Mouse (Mus musculus): ENCODE data around the gene Shisa4.

- TF ChIP-seq CTCF (conservative IDR thresholded peaks at IDR 0.05; ENCODE audit: insufficient read depth, insufficient read length, low read depth, low read length) (no peak), POLR2A (IDR thresholded peaks at IDR 0.05; ENCODE audit: low read depth, low read length) (no peak)
These were observed 24.4 kb upstream of the Shisa4 start for GRCm38 (mm10) chr1:135399466-135399865.

Measured in kidney, adult 2 months (tissue).